Mouse (Mus musculus) layer of hippocampus, adult 8-10 months (tissue): ENCODE data around the gene Ugt1a5. TPM values are rescaled to one million over a fixed set of nuclear protein-coding genes. Genes with fewer than 3 reads are reported as not detected.
"Not testable (repeated sequence)": the region's sequence is repeated elsewhere in the genome, so short reads cannot be mapped to it uniquely, and the experiment has no call there.

ENCODE experiments used
- DNase-seq, 2 experiments: peaks; one replicate each; pipeline ENCODE4 v3.0.0; 2022; ENCODE audit warnings: low spot score in 2 of 2
- total RNA-seq, 4 experiments: library from RNA; stranded (reverse); gene quantifications; 2 replicates each; pipeline ENCODE4 v1.2.4; 2022

Ugt1a5 gene
- under 1 TPM in 1 of 4 experiments, not detected in 3; 0.65 TPM for total RNA-seq

DNA sequence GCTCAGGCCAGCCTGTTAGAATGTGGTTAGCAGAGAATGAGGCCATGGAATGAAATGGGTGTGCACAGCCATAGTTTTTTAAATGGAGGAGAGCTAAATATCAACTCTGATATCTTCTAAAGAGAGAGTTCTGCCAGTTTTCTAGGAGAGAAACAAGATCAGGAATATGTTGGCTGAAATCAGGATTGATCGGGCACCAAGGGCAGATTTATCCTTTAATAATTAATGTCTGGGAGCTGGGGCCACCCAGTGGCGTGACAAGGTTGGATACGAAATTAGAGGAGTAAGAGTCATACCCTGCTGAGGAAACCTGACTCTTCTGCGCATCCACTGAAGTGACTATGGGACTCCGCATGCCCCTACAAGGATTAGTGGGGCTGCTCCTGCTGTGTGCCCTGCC, at the start of gene Ugt1a5:
TSS of gene Ugt1a5 (plus strand) at position 302 of the 400 bp plus-strand sequence.
- DNase-seq: no peak

DNA sequence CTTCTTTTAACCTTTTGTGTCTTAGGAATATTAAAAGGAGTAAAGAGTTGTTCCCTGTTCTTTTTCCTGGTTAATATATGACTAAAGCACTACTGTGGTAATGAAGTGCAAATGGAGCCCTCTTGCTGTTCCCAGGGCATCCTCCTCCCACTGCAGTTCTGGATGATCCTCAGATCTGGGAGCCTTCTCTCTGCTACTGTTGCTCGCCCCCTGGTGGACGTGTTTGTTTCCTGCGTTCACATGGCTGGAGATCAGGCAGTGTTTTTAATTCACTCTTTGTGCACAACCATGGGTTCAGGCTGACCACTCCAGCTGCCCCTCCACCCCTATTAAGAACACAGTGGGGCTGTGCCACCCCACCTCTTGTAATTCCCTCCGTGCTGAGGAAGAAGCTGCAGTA, 45.3 kb upstream of the Ugt1a5 start:
- DNase-seq: not testable (repeated sequence)

- DNase-seq: not testable (repeated sequence)
Observed at GRCm38 (mm10) chr1:88121521-88121920, 44.3 kb upstream of the Ugt1a5 start.

GRCm38 (mm10) chr1:88125827-88126360, 39.9 kb upstream of the Ugt1a5 start:
- not testable (repeated sequence) for DNase-seq

DNA sequence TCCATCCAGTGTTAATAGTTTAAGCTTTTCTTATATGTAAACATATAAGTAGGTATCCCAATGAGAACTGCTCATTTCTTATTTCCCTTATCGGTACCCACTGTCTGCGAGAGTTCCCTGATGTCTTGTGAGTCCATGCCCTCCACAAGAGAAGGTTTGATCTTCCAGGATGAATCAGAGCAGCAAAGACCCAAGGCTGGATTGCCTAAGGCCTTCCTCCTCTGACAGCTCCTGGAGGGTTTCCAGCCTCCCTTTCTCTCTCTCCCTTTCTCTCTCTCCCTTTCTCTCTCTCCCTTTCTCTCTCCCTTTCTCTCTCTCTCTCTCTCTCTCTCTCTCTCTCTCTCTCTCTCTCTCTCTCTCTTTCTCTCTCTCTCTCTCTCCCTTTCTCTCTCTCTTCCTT, 36.7 kb upstream of the Ugt1a5 start:
- not testable (repeated sequence) for DNase-seq

GRCm38 (mm10) chr1:88130223-88130622, 35.6 kb upstream of the Ugt1a5 start:
- not testable (repeated sequence) for DNase-seq

DNA sequence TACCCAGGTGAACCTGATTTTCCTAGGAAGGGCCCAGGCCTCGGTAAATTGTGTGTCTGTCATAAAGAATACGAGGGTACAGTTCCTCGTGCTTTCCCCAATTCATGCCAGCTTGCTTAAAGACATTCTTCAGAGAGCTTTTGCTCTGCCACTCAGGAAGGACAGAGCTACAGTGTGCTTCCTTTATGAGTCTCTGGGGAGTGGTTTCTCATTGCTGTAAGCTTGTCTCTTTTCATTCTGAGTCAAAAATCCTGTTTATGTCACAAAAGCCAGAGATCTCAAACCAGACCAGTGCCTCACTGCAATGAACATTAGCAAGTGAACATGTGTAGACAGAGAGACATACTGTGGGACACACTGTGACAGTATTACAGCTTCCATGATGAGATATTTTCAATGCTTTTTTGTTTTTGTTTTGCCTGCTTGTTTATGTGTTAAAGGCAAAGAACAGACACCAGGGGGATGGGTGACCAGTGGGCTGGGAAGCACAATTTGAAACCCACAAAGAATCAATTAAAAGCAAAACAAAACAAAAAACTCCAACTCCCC, 31.8 kb upstream of the Ugt1a5 start:
- DNase-seq: no peak

DNA sequence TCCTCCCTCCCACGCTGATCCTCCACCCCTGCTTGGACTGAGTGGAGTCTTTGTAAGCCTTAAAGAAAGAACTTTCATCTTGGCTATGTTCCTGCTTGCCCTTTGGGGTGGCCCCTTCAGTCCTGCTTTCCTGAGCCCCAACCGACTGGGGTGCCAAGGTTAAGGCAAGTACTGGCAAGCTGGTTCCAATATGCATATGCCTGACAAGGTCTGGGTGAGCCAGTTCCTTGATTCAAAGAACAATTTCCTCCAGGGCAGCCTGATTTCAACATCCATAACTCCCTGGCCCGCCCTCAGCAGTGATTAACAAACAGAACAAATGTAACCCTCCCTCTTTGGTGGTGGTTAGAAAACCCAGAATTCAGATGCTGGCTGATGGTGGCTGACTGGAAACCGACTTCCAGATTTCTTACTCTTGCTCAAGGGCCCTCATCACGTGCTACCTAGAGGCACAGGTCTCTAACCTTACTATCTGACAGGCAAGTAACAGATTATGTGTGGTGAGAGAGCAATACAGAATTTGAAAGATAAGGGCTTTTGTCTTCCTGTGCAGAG, 31.3 kb upstream of the Ugt1a5 start, which contains the start of gene Ugt1a6a:
TSS of gene Ugt1a6a (plus strand) at position 353 of the 555 bp plus-strand sequence.
- peak in 1 of 2 experiments; percentile 14 for DNase-seq

GRCm38 (mm10) chr1:88135229-88135904, 30.4 kb upstream of the Ugt1a5 start:
- DNase-seq: not testable (repeated sequence)

DNA sequence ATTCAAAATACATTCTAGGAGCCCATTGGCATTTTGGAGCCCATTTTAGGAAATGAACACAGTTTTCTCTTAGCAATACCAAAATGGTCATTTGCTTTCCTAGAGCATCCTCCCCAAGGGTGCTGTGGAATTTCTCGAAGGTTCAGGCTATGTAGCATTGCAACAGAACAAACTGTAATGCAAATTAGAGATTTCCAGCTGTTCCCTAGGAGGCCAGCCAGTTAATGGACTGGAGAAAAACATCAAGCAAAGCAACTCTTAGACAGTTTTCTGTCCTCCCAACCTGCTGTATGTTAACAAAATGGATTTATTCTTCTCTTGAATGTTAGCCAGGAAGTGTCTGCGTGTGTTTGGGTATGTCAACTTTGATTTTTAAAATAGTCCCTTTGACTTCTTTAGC, 29.2 kb upstream of the Ugt1a5 start:
- DNase-seq: no peak

DNA sequence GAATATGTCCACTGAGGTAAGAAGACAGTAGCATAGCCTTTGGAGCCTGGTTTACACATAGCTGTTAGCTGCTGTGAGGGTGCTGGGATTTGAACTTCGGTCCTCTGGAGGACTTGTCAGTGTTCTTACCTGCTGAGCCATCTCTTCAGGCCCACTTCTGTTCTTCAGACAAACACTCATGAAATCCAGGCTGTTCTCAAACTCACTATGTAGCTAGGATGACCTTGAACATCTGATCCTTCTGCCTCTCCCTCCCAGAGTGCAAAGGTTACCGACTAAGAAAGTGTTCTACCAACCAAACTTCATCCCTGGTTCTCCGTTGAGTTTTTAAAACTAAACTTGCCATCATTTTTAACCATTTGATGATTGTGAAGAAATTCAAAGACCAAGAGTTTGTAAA, 28.5 kb upstream of the Ugt1a5 start:
- DNase-seq: no peak

- no peak for DNase-seq
Observed at GRCm38 (mm10) chr1:88138145-88138544, 27.7 kb upstream of the Ugt1a5 start.

DNA sequence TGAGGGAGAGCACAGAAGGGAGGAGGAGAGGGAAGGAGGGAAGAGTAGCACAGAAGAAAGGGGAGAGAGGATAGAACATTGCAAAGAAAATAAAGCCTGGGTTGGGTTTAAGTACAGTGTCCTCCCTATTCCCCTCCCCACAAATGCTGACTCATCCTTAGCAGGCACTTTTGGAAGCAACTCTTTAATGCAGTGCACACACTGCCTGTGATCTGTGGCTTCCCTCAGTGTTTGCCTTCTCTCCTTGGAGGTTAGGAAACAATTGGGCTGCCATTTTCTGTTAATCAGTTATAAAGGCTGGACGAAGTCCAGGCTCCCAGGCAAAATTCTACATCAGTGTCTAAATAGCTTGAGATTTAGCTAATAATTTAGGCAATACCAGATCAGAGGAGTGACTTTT, 25.3 kb upstream of the Ugt1a5 start:
- DNase-seq: not testable (repeated sequence)

GRCm38 (mm10) chr1:88143966-88144675, 21.7 kb upstream of the Ugt1a5 start:
- peak; percentile 8 to 27 for DNase-seq

DNA sequence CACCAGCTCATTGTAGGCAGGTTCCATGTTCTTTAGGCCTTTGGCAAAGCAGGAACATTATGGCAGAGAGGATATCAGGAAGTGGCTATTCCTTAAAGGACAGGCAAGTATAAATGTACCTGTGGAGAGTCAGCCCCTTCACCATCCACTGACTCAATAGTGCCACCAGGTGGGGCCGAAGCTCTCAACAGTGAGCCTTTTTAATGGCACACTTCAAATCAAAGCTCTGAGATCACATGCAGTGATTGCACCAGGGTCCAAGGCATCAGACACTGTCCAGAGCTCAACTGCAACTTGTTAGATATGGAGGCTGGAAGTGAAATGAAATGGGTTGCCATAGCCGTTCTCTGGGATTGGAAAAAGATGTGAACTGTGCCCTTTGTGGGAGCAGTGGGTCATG, 20.5 kb upstream of the Ugt1a5 start:
- DNase-seq: not testable (repeated sequence)

GRCm38 (mm10) chr1:88150133-88150532, 15.7 kb upstream of the Ugt1a5 start:
- DNase-seq: not testable (repeated sequence)

DNA sequence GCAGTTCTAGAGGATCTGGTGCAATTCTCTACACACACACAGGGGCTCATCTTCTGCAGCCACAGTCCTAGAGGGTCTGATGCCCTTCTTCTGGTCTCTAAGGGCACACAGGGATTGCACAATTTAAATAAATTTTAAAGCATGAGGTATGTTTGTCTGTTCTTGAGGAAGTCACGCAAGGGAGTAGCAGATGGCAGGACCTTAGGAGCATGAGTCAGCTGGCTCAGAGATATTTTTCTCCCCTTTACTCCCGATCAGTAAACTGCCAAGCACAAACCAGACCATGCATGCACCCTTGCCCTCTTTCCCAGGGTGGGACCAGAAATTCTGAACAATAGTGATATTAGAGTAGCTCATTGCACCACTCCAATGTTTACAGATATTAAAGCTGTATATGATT, 7.4 kb upstream of the Ugt1a5 start:
- DNase-seq: no peak

DNA sequence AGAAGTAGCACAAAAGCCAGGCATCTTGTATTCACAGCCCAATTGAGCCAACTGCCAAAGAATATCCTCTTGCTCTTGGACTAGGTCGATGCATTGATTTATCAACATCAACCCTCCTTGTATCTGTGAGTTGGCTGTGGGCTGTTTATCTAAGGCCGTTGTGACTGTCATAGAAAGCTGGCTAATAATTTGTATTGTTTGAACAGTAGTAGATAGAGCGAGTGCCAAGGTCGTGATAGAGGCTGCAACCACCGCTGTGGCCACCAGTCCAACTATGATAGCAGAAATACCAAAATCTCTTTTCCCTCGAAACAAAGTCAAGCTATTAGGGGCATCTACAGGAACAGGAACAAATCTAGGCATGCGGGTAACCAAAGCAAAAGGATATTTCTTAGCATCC, 6.4 kb downstream of the Ugt1a5 start:
- not testable (repeated sequence) for DNase-seq

DNA sequence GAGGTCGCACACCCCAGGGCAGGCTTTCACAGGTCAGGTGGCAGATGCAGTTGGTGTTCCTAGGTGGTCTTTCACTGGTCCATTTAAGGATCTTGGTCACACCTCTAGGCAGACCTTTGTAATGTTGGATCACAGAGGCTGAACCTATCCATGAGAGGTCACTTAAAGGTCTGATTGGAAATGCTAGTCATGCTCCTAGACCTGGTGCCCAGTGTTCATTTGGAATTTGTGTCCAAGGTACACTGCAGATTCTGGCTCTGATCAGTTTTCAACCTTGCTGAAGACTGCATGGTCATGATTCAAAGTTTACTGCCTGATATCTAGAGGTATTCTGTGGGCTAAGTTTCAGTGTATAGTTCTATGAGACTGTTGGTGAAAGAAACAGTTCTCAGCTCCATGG, 13.8 kb downstream of the Ugt1a5 start:
- no peak for DNase-seq

DNA sequence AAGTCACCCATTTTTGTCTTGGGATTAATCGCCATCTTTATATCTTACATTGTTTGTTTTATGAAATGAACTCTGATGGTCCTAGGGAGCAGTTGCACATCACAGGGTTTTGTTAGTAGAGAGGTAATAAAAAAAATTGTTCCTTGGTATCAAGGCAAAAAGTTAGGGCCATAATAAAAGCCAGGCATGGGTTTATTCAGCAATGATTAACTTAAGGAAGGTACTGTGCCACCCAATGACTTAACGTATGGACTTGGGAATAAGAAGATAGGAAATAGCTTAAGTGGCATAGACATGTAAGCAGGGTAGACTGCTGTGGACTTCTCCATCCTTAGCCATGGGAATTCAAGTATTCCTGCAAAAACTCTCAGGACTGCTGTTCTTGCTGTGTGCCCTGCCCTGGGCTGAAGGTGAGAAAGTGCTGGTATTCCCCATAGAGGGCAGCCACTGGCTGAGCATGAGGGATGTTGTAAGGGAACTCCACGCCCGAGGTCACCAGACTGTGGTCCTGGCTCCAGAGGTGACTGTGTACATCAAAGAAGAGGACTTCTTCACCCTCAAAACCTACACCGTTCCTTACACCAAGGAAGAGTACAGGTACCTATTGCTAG, 20.6 kb downstream of the Ugt1a5 start:
- DNase-seq: no peak

DNA sequence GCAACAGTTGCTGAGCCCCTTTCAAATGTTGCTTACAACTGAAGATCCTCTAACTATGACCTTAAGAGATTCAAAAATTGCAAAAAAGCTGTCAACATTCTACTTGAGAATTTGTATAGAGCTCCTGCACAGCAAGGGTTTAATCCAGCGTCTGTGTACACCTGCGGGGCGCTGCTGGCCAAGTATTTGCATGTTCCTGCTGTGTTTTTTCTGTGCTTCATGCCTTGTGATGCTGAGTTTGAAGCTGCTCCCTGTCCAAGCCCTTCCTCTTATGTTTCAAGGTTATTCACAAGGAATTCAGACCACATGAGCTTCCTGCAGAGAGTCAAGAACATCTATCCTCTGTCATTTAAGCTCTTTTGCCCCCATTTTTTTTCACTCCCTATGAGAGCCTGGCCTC, 26.3 kb downstream of the Ugt1a5 start:
- DNase-seq: no peak
